Mouse (Mus musculus) mature B cell (primary cell): ENCODE measurements around the gene Dtx3.
"Not testable (repeated sequence)": the region's sequence is repeated elsewhere in the genome, so short reads cannot be mapped to it uniquely, and the experiment has no call there.

Experiments
- in situ Hi-C: fragments of 300-500 bp; cut with MboI; formaldehyde crosslinking; loops from 2 replicates; pipeline ENCODE4 v1.14.3; 2019

Gene Dtx3

DNA sequence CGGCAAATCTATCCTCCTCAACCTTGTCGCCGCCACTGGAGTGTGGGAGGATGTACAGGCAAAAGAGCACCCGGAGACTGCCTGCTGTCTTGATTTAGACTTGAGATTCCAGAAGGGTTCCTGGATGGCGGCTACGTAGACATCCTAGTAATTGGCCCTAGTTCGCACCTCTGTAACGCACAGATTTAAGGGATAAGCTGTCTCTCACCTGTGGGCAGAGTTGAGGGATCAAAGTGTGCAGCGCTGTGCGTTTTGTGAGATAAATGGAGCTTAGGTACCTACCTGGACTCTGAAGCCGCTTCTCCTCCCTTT lies 29.2 kb downstream of the Dtx3 start:
- in situ Hi-C loops: no loop called here

DNA sequence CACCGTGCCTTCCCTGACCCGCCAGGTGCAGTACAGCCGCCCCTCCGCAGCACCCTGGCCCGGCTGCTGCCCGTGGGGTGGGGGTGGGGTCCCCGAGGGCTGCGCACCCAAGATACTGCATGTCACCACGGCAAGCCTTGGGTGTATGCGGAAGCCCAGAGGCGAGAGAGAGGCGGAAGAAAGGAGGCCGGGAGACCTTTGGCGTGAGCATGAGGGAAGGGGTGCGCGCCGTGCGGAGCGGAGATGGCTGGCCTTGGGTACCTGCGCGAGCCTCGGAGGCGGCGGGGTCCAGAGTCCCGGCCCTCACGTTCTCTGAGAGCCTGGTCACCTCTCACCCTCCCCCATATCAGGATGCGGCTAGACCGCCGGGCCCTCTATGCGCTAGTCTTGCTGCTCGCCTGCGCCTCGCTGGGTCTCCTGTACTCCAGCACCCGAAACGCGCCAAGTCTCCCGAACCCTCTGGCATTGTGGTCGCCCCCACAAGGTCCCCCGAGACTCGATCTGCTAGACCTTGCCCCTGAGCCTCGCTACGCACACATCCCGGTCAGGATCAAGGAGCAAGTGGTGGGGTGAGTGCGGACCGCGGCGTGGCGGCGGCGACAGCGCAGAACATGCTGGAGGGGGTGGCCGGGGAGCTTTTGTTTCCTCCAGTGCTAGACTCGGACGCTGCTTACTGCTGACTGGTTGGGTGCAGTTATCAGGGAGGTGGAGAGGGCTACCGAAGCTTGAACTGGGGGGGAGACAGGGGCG lies 29.7 kb downstream of the Dtx3 start:
- in situ Hi-C loops: no loop called here

DNA sequence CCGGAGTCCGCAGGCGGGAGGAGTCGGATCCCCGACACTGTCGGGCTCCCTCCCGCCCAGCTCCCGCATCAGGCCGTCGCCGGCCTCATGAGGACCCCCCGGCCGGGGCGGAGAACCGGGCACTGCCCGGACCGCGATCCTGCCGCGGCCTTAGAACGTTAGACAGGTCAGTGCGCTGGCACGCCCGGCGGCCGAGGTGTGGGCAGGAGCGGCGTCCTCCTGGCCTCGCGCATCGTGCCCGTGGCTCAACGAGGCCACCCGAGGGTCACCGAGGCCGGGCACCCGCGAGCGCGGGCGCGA lies 30.2 kb downstream of the Dtx3 start:
- in situ Hi-C loops: no loop called here

DNA sequence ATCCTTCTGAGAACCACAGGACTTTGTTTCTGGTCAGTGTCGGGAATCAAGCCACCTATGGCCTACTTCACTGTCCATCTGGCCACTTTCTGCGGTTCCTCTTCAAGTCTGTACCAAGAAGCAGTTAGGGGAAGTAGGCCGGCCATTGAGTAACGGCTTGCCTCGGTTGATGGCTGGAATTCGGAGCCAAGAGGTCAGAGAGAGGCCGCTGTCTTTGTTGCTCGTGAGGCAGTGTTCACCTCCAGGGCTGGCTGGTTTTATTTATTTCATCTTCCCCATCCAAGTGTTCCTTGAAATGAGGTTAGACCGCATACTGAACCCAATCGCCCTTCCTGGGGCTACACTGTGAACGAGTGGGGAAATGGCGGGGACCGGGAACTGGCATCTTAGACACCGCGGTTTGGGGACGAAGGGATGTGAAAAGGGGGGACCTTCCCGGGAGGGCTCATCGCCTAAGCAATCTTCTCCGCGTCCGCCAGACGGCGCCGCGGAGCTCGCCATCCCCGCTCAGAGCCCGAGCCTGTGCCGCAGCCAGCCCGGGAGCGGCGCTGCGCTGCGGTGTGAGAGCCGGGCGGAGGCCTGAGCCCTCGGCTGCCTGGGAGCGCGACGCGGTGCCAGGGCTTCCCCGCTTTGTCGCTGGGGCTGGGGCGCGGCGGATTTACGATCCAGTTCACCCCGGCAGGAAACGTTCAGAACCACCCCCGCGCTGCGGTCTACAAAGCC lies 30.7 kb downstream of the Dtx3 start, which contains the start of gene B4galnt1:
Gene B4galnt1 (plus strand): TSS at position 595 of the 723 bp plus-strand sequence.
- in situ Hi-C loops: no loop called here

DNA sequence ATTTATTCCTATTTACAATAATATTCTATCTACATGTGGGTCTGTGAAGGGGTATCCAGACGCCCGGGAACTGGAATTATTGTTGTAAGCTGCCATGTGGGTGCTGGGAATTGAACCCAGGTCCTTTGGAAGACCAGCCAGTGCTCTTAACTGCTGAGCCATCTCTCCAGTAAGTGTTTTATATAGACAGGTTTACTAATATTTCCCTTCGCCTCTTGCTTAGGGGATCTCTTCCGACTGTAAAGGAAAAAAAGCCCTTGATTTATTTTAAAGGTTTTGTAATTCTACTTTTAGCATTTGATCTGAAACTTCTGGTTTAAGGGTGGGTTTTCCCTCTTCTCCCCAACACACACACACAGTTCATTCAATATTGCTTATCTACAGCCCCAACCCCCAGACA lies 31.3 kb downstream of the Dtx3 start:
- in situ Hi-C loops: no loop called here

DNA sequence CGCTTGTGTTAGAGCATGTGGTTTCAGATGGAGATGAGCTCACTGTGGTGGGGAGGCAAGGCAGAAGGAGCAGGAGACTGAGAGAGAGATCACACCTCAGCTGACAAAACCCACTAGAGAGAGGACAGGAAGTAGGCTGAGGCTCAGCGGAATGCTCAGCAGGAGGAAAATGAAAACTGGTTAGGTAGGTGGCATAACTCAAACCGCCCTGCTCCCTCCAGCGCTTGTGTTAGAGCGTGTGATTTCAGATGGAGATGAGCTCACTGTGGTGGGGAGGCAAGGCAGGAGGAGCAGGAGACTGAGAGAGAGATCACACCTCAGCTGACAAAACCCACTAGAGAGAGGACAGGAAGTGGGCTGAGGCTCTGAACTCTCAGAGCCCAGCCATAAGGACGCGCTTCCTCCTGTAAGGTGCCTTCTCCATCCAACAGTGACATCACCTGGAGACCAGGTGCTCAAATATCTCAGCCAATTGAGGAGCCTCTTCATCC lies 32.7 kb downstream of the Dtx3 start:
- in situ Hi-C loops: not testable (repeated sequence)

DNA sequence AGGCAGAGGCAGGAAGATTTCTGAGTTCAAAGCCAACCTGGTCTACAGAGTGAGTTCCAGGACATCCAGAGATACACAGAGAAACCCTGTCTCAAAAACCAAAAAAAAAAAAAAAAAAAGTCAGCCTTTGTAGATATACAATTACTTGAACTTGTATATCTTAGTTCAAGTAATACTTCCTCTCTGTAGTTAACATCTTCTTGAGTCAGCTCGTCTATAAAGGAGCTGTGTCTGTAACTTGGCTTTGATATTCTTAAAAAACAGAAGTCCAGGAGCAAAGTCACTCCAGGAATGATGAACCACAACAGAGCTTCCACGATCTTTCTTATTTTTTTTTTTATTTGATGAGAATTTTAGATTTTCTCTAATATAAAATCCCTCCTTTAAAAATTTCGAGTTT lies 34.8 kb downstream of the Dtx3 start:
- in situ Hi-C loops: no loop called here

DNA sequence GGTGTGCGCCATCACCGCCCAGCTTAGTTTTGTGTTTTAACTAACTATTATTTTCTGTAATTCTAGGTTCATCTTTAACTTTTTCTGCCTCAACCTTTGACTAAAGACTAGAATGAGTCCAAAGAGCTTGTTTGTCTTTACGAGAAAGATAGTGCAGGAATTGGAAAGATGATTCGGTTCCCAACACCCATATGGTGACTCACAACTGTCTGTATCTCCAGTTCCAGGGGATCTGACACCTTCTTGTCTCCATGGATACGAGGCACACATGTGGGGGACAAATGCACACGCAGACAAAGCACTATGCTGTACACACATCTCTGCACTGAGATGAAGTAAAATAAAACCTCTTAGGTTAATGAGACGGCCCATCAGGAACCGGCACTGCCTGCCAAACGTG lies 35.4 kb downstream of the Dtx3 start:
- in situ Hi-C loops: no loop called here

DNA sequence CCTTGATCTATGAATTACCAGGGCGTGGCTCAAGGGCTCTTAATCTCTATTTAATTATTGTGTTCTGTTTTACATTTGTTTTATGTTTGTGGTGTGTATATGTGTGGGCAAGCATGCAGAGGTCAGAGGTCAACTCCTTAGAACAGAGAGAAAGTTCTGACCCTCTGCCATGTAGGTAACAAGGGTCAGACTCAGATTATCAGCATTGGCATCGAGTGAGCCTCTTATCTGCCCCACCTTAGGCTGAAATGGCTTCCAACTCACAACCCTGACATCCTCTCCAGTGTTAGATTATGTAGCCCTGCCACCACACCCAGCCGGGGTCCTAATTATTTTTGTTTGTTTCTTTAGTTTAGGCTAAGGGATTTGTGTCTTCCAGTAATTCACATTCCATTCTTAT lies 37.1 kb downstream of the Dtx3 start:
- in situ Hi-C loops: no loop called here

DNA sequence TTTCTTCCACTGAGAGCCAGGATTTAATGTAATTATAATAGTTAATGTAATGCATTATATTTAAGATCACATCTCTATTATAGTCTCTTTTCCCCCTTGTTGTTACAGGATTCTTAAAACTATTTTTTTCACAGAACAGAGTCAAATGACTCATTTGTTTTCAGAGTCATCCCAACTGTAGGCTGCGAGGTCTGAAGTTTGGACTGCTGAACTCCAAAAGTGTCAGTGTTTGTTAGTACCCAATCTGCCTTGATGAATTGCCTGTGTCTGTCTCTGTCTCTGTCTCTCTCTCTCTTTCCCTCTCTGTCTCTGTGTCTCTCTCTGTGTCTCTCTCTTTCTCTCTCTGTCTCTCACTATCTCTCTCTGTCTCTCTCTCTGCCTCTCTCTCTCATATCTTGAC lies 39.0 kb downstream of the Dtx3 start:
- in situ Hi-C loops: no loop called here

DNA sequence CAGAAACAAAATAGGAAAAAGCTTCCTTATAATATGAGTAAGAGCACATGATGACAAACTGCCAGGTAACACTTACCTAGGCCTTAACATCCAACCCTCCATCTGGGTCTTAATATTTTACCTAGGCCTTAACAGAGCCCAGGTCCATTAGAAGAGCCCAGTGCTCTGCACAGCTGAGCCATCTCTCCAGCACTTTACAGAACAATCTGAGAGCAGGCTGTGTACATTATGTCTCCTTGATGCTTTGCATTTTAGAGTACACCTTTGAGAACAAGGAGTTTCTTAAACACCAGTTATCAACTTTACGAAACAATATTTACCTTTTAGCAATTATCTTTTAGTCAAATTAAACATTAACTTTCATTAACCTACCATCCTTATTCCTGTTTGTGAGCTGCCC lies 39.4 kb downstream of the Dtx3 start:
- in situ Hi-C loops: no loop called here

DNA sequence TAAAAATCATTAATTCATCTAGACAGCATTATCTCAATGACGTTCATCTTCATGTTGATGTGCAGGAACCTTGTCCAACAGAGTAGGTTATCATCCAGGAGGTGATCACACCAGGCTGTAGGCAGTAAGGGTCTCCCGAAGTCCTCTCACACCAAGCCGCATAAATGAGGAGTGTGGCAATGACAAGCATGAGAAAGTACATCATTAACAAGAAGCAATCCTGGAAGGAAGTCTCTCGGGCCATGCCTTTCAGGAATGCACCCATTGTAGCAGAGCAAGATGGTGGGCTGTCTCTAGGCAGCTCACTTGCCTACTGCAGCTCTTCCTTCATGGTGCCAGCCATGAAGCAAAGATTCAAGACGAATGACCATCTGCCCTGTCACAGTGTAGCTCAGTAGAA lies 40.9 kb downstream of the Dtx3 start:
- in situ Hi-C loops: no loop called here

DNA sequence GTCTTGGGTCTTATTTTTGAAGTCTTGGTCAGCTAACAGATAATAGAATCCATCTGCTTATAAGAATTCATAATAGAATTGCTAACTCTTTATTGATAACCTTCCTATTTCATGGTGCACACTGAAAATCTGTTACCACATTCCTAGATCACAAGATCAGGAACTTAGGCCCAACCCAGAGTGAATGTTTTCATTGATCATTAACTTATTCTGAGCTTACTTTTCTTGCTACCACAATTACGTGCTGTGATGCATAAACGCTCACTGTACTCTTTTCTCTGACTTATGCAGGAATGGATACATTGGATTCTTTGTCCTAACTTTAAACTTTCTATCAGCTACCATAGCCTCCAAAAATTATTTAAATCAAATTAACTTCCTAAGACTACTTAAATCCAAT lies 41.3 kb downstream of the Dtx3 start:
- in situ Hi-C loops: no loop called here

DNA sequence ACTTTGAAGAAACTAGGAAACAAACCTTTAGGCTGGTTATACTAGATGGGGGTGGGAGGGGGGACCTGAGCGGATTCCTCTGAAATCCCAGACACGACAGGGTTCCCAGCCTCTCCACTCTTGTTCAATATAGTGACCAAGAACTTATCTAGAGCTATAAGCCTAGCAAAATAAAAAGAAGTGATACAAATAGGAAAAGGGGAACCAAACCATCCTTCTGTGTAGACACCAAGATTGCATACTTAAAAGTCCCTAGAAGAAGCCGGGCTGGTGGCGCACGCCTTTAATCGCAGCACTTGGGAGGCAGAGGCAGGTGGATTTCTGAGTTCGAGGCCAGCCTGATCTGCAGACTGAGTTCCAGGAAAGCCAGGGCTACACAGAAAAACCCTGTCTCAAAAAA lies 42.2 kb downstream of the Dtx3 start:
- in situ Hi-C loops: no loop called here

DNA sequence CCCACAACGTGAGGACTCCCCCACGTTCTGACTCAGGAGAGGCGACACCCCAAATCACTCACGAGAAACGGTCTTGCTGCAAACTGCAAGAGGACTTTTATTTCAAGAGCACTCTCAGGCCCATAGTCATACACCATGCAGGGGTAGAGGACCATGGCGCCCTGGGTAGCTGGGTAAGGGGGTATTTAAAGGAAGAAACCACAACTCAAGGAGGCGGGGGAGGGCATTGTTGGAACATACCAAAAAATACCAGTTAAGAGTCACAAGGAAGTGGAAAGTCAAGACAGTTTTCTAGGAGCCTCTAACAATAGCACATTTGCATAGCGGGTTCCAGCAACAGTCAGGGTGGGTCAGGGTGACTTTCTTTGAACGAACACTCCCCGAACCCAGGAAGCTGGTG lies 43.0 kb downstream of the Dtx3 start:
- in situ Hi-C loops: not testable (repeated sequence)

DNA sequence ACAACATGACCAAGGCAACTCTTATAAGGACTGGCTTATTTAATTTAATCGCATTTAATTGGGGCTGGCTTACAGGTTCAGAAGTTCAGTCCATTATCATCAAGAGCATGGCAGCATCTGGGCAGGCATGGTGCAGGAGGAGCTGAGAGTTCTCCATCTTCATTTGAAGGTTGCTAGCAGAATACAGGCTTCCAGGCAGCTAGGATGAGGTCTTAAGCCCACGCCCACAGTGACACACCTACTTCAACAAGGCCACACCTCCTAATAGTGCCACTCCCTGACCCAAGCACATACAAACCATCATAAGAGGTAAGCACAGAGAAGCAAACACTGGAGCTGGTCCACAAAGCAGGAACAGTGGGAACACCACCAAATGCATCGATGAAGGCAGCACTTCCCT lies 44.3 kb downstream of the Dtx3 start:
- in situ Hi-C loops: not testable (repeated sequence)

DNA sequence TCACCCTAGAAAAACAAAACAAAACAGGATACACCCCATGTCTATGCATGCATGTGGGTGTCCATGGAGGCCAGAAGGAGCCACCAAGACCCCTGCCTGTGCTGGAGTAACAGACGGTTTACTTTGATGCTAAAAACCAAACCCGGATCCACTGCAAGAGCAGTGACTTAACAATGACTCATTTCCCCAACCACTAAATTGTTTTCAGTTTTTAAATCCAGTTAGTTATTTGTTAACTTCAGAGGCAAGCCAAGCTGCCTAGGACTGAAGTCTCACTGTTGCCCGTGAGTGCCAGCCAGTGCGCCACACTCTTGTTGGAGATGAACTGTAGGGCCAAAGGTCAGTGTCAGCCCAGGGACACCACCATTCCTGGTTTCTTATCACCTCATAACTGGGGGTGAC lies 45.1 kb downstream of the Dtx3 start:
- in situ Hi-C loops: no loop called here

DNA sequence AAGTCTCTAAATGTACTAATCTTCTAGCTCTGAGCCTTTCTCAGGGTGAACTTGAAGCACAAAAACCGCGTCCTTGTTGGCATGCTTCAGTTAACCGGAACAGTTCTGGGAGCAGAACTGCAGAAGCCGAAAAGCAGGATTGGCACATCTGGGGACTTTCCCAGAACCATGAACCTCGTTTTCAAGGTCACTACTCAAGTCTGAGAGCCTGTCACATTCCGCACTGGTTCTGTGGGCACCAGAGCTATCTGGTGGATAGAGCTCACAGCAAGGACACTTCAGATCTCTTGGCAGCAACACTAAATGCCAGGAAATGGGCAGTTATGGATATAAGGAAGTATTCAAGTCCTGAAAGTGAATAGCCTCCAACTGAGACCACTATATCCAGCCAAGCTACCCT lies 48.4 kb downstream of the Dtx3 start:
- in situ Hi-C loops: no loop called here

DNA sequence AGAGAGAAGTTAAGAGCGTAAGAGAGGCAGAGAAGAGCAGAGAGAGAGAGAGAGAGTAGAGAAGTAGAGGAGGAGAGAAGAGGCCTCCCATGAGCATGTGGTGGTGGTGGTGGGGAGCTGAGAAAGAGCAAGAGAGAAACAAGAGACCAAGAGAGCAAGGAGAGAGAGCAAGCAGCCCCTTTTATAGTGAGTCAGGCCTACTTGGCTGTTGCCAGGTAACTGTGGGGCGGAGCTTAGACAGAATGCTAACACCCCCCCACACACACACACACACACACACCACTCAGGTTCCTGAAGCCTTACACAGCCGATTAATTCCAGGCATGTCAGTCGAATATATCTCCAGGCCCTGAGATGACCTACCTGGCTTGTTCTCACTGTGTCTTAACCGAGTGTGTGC lies 50.2 kb downstream of the Dtx3 start:
- in situ Hi-C loops: no loop called here

DNA sequence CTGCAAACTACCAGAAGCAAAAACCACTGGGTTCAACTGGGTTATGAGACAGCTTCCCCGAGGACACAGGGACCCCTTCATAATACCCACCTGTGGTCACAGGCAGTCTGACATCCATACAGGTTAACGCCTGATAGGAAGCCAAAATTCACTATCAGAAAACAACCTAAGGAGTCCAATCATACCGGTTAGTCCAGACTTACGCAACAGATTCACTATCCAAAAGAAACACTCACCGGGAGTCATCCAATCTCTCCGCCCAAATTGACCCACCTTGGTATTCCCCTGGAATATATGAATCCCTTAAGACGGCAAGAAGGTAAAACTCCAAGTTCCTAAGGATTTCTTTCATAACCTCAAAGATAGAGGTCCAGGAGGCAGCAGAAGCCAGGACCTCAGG lies 51.0 kb downstream of the Dtx3 start:
- in situ Hi-C loops: no loop called here

DNA sequence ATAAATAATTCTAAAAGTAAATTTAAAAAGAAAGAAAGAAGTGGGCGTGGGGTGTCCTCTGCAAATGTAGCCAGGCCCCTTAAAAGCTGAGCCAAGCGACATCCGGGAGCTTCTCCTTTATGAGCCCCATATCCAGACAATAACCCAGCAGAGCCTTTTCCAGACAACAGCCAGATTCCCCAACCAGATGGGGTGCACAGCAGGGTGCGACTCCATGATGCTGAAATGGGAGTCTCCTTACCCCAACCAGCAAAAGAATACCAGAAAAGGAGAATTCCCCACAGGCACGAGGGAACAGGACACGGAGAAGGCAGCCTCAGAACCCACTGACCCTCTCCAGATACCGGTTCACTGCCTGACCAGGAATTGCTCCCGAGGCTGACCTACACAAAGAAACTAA lies 52.3 kb downstream of the Dtx3 start:
- in situ Hi-C loops: no loop called here

DNA sequence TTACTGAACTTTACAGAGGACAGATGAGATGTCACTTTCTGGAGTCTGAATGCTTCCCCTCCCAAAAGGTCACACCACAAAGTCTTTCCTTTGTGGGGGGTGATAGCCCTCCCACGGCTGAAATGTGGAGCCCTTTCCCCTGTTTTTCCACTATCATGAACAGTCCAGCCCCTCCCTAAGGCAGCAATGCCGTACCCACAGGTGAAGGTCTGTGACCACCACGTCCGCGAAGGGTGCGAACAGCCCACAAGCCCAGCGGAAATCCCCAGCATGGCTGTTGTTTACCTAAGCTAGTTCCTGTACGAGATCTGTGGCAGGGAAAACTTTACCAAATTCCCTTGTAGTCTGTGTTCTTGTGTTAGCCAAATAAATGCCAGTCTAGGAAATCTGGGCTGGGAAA lies 54.0 kb downstream of the Dtx3 start:
- in situ Hi-C loops: no loop called here

DNA sequence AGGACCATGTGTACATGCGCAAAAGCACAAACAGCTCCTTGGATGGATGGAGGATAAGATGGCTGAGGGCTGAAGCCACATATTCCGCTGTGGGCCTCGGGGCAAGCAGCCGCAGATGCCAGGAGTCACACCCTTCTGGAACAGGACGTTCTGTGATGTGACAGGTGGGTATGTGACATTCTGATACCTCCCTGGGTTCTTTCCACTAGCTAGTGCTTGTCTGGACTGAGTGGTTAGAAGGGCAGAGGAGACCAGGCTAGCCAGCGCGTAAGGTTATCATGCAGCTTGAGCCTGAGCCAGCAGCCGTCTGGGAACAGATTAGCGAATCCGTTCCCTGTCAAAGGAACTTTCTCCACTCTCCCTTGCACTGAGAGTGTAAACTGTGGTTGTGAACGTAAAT lies 54.6 kb downstream of the Dtx3 start:
- in situ Hi-C loops: no loop called here
